Comparison of ENCODE assay signal across 8 mouse cellular contexts in genomic region chr16:30653806-30654205, GRCm38 (mm10). TPM values are rescaled to one million over a fixed set of nuclear protein-coding genes. Genes with fewer than 3 reads are reported as not detected.
A peak's percentile ranks its signal among the peaks of the same experiment; 100 is the strongest.
DNase-seq lines count a peak whose midpoint lies in the region; ATAC-seq lines count a peak whose summit lies in the region.

No protein-coding gene starts in this region.

- H3K4me3 ChIP-seq in heart, embryonic 11.5 days (ENCODE audit: low read depth, low read length): no peak overlapping the region
- H3K4me3 ChIP-seq in heart, embryonic 15.5 days: no peak overlapping the region

- no peaks in the 10 kb centered on the region for H3K27me3 ChIP-seq in heart, embryonic 11.5 days (ENCODE audit: control insufficient read depth, insufficient read depth, low read length)
- H3K27me3 ChIP-seq in heart, embryonic 15.5 days: no peaks in the 10 kb centered on the region

- no peak for ATAC-seq in heart, embryonic 11.5 days (replicated peaks; ENCODE audit: insufficient number of reproducible peaks, low FRiP score, low TSS enrichment)
- ATAC-seq in heart, embryonic 15.5 days (replicated peaks; ENCODE audit: insufficient number of reproducible peaks, insufficient read depth, low FRiP score, low read depth): no peak

- WGBS in heart, embryonic 11.5 days (ENCODE audit: insufficient replicate concordance): 84% methylated on average over 5 of the region's 5 CpGs
- 83% methylated on average over 5 of the region's 5 CpGs for WGBS in heart, embryonic 15.5 days

- no peak overlapping the region for H3K27ac ChIP-seq in heart, embryonic 11.5 days (ENCODE audit: low read depth, low read length)
- H3K27ac ChIP-seq in heart, embryonic 15.5 days: 0 out of 2 replicates have a peak overlapping the region, but pooled peaks have one; percentile 14

- H3K9ac ChIP-seq in heart, embryonic 11.5 days (ENCODE audit: low read depth, low read length): no peak overlapping the region
- no peak overlapping the region for H3K9ac ChIP-seq in heart, embryonic 15.5 days

- H3K4me1 ChIP-seq in heart, embryonic 11.5 days (ENCODE audit: control insufficient read depth, insufficient read depth, low read length): 0 out of 2 replicates have a peak, but pooled peaks cover 3% of the 10 kb centered on the region
- no peaks in the 10 kb centered on the region for H3K4me1 ChIP-seq in heart, embryonic 15.5 days (replicated peaks)

- H3K9me3 ChIP-seq in heart, embryonic 11.5 days (replicated peaks; ENCODE audit: control insufficient read depth, low read length): no peaks in the 10 kb centered on the region
- H3K9me3 ChIP-seq in heart, embryonic 15.5 days (replicated peaks): no peaks in the 10 kb centered on the region

- no peaks in the 10 kb centered on the region for H3K36me3 ChIP-seq in heart, embryonic 11.5 days (ENCODE audit: control insufficient read depth, insufficient read depth, low read length)
- no peaks in the 10 kb centered on the region for H3K36me3 ChIP-seq in heart, embryonic 15.5 days

- peak; percentile 86 to 88 for DNase-seq in heart, adult 18-20 months
- DNase-seq in urinary bladder, postnatal 25 days (ENCODE audit: low spot score): peak; percentile 8
- DNase-seq in urinary bladder, postnatal 4 days (ENCODE audit: low spot score in 2 of 2): no peak
- DNase-seq in right cerebral cortex, adult 18-20 months: peak; percentile 57
- DNase-seq in spleen, postnatal 36 days (ENCODE audit: low spot score in 2 of 2): no peak
- DNase-seq in spleen, adult 18-20 months: no peak

- H3K4me2 ChIP-seq in heart, embryonic 11.5 days: no peak overlapping the region
- no peak overlapping the region for H3K4me2 ChIP-seq in heart, embryonic 15.5 days

RNA-seq across cellular contexts. Expression of gene Fam43a, which starts 54.3 kb away (rescaled TPM):
- total RNA-seq in heart, adult 18-20 months (2021): 10 to 100 TPM; 18.8 to 20.9 TPM
- 5.7 and 6.6 TPM in 2 replicates for polyA plus RNA-seq in heart, embryonic 11.5 days (2014; fragmentation: Nextera tagmentation; extraction: Ambion mirVana)
- polyA plus RNA-seq in heart, embryonic 15.5 days (2015; fragmentation: Nextera tagmentation; extraction: Ambion mirVana): 17.5 and 20.5 TPM in 2 replicates

Comparison
In these comparisons a context has a peak if more than half of its experiments do, and no peak if none do; other contexts are left out.
1. DNase-seq: peak in heart, adult 18-20 months (2 of 2), urinary bladder, postnatal 25 days (single experiment) and right cerebral cortex, adult 18-20 months (single experiment); none in urinary bladder, postnatal 4 days (0 of 2), spleen, postnatal 36 days (0 of 2) and spleen, adult 18-20 months (0 of 2).